In the genomic region with DNA sequence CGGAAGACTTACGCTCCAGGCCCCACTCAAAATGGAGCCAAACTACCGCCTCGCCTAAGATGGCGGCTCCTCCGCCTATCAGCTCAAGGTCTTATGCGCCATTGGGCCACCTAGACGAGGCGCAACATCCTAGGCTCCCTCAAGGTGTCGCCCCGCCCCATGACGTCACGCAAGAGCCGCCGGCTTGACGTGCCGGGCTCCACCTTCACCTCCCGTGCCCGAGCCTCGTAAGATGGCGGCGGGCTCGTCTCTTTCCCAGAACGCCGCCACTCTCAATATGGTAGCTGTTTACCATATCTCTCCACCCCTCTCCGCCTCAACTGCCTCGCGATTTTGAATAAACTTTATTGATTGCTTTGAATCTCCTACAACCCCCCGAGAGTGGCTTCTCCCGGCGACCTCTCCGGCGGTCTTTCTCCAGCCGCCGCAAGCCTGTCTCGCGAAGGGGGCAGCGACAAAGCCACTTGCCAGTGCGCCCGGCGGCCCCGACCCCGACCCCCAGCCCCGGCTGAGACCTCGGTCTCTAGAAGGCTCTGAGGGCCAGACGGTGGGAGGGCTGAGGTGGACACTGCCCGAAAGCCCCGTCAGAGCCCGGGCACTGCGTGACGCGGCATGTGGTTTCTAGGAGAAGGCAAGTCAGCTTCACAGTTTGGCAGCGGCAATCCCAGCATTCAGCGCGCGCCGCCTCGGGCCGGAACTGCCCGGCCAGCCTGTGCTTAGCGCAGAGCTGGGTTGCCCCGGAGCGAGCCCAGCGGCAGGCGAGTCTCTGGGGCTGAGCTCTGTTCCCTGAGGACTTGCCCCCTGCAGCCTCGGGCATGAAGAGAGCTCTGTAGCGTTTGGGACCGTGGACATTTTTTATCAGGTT, we compare ENCODE assay signal across 8 mouse cellular contexts. TPM values are rescaled to one million over a fixed set of nuclear protein-coding genes. Genes with fewer than 3 reads are reported as not detected.
DNase-seq lines count a peak whose midpoint lies in the region; ATAC-seq lines count a peak whose summit lies in the region.

Gene Phf8, plus strand, starts transcription at position 215 of the 865 bp plus-strand sequence.

- H3K4me3 ChIP-seq in brown adipose tissue, adult 24 weeks (ENCODE audit: insufficient read depth, low read depth, low read length), result peak within 1 kb of the TSS; percentile 83
- H3K4me3 ChIP-seq in heart, embryonic 13.5 days, result peak within 1 kb of the TSS; percentile 67
- peak within 1 kb of the TSS; percentile 68 for H3K4me3 ChIP-seq in liver, embryonic 12.5 days
- H3K4me3 ChIP-seq in stomach, embryonic 15.5 days (replicated peaks), result peak within 1 kb of the TSS; percentile 57

- H3K27me3 ChIP-seq in heart, embryonic 13.5 days (replicated peaks), result no peaks in the 10 kb centered on the region
- H3K27me3 ChIP-seq in liver, embryonic 12.5 days (replicated peaks), result no peaks in the 10 kb centered on the region; the same call in 1 of the 2 replicates
- no peaks in the 10 kb centered on the region for H3K27me3 ChIP-seq in stomach, embryonic 15.5 days (replicated peaks)

- ATAC-seq in heart, embryonic 13.5 days (ENCODE audit: extremely low read depth, insufficient number of reproducible peaks, low FRiP score, low TSS enrichment), result peak; percentile 91
- peak; percentile 93 for ATAC-seq in liver, embryonic 12.5 days
- peak; percentile 96 for ATAC-seq in stomach, embryonic 15.5 days (ENCODE audit: insufficient read depth, low FRiP score, low read depth)

- peak within 1 kb of the TSS; percentile 88 for H3K9ac ChIP-seq in heart, embryonic 13.5 days
- peak within 1 kb of the TSS; percentile 80 for H3K9ac ChIP-seq in liver, embryonic 12.5 days
- H3K9ac ChIP-seq in stomach, embryonic 15.5 days, result peak within 1 kb of the TSS; percentile 46; the same call in 1 of the 2 replicates

- H3K9me3 ChIP-seq in heart, embryonic 13.5 days, result no peaks in the 10 kb centered on the region
- no peaks in the 10 kb centered on the region for H3K9me3 ChIP-seq in liver, embryonic 12.5 days (replicated peaks)
- H3K9me3 ChIP-seq in stomach, embryonic 15.5 days, result no peaks in the 10 kb centered on the region

- H3K4me1 ChIP-seq in brown adipose tissue, adult 24 weeks (ENCODE audit: control insufficient read depth, insufficient read depth, insufficient read length, low read length), result 0 out of 2 replicates have a peak, but pooled peaks cover 3% of the 10 kb centered on the region
- H3K4me1 ChIP-seq in heart, embryonic 13.5 days, result peaks cover 5% of the 10 kb centered on the region; the same call in 1 of the 2 replicates
- peaks cover 30% of the 10 kb centered on the region for H3K4me1 ChIP-seq in liver, embryonic 12.5 days
- no peaks in the 10 kb centered on the region for H3K4me1 ChIP-seq in stomach, embryonic 15.5 days

- DNase-seq in CD4-positive, CD25-positive, alpha-beta regulatory T cell, adult 2 months (ENCODE audit: low read depth, low spot score), result peak; percentile 98
- DNase-seq in fat pad, adult 2 months (ENCODE audit: extremely low read depth, low read depth, low spot score), result peak; percentile 40
- DNase-seq in kidney, postnatal 10 days, result peak; percentile 97
- DNase-seq in natural killer cell, adult 2 months (ENCODE audit: low spot score in 2 of 2), result peak; percentile 93 to 95

- H3K4me2 ChIP-seq in heart, embryonic 13.5 days, result peak within 1 kb of the TSS; percentile 73
- H3K4me2 ChIP-seq in liver, embryonic 12.5 days, result peak within 1 kb of the TSS; percentile 85
- peak within 1 kb of the TSS; percentile 59 for H3K4me2 ChIP-seq in stomach, embryonic 15.5 days

- H3K36me3 ChIP-seq in heart, embryonic 13.5 days, result peaks cover 5% of the 10 kb centered on the region; the same call in 1 of the 2 replicates
- H3K36me3 ChIP-seq in liver, embryonic 12.5 days, result no peaks in the 10 kb centered on the region
- no peaks in the 10 kb centered on the region for H3K36me3 ChIP-seq in stomach, embryonic 15.5 days

- 14% methylated on average over 62 of the region's 68 CpGs for WGBS in heart, embryonic 13.5 days
- 10% methylated on average over 68 of the region's 68 CpGs for WGBS in liver, embryonic 12.5 days (ENCODE audit: insufficient replicate concordance)
- whole genome bisulfite sequencing in stomach, embryonic 15.5 days, result 25% methylated on average over 67 of the region's 68 CpGs

- peak within 1 kb of the TSS; percentile 89 for H3K27ac ChIP-seq in brown adipose tissue, adult 24 weeks (replicated peaks; ENCODE audit: low read depth, low read length)
- H3K27ac ChIP-seq in heart, embryonic 13.5 days (replicated peaks), result peak within 1 kb of the TSS; percentile 99
- peak within 1 kb of the TSS; percentile 96 for H3K27ac ChIP-seq in liver, embryonic 12.5 days
- peak within 1 kb of the TSS; percentile 98 for H3K27ac ChIP-seq in stomach, embryonic 15.5 days

RNA-seq across cellular contexts. Expression of gene Phf8, which starts in this region (rescaled TPM):
- polyA plus RNA-seq in brown adipose tissue, adult 24 weeks (2012; ENCODE audit: insufficient read depth, insufficient read length, missing spikeins), result 8.8 and 10.4 TPM in 2 replicates
- polyA plus RNA-seq in heart, embryonic 13.5 days (2015; fragmentation: Nextera tagmentation; extraction: Ambion mirVana), result 11.0 and 11.4 TPM in 2 replicates
- polyA plus RNA-seq in liver, embryonic 12.5 days (2016; fragmentation: Nextera tagmentation; extraction: Ambion mirVana), result 8.3 and 9.1 TPM in 2 replicates
- polyA plus RNA-seq in stomach, embryonic 15.5 days (2015; fragmentation: Nextera tagmentation; extraction: Ambion mirVana), result 11.8 and 16.8 TPM in 2 replicates

Comparison
In these comparisons a context has a peak if more than half of its experiments do, and no peak if none do; other contexts are left out.
1. Peak in every context shown above with its lines: DNase-seq, ATAC-seq, H3K4me3 ChIP-seq and H3K27ac ChIP-seq.
2. DNase-seq: peak in every context shown above with its lines; median percentile 98 in CD4-positive, CD25-positive, alpha-beta regulatory T cell, adult 2 months; 97 in kidney, postnatal 10 days; 94 in natural killer cell, adult 2 months; 40 in fat pad, adult 2 months.